In genomic region chr4:54071951-54072350, GRCm38 (mm10) we compare ENCODE assay signal across 19 mouse cellular contexts.
DNase-seq lines count a peak whose midpoint lies in the region; ATAC-seq and TF ChIP-seq lines count a peak whose summit lies in the region.
"Had no signal": no experiment of that assay in that cellular context is flagged by ENCODE, and none has a peak within 500 bp of the region (broad histone marks: within the 10 kb centered on the region; RNA-seq: fewer than 3 reads in every experiment).

No protein-coding gene starts in this region.

- no peak overlapping the region; the same call in 1 of the 2 replicates for H3K9ac ChIP-seq in forebrain, embryonic 11.5 days (ENCODE audit: low read length)
- no peak overlapping the region for H3K9ac ChIP-seq in forebrain, postnatal 0 days
- H3K9ac ChIP-seq in forebrain, embryonic 14.5 days (ENCODE audit: low read length) = no peak overlapping the region
- no peak overlapping the region for H3K9ac ChIP-seq in heart, adult 2 months (ENCODE audit: low read depth, low read length)
- H3K9ac ChIP-seq: heart, embryonic 13.5 days; liver, postnatal 0 days; neural tube, embryonic 15.5 days; stomach, embryonic 15.5 days had no signal

- no peaks in the 10 kb centered on the region for H3K79me2 ChIP-seq in heart, adult 2 months (replicated peaks; ENCODE audit: control insufficient read depth, insufficient read depth, low read length)

- TF ChIP-seq EP300 in heart, adult 2 months (IDR thresholded peaks at IDR 0.05; ENCODE audit: insufficient read depth, low read depth, low read length) = no peak

- peak; percentile 66 for ATAC-seq in forebrain, embryonic 11.5 days (replicated peaks; ENCODE audit: low FRiP score)
- ATAC-seq in forebrain, postnatal 0 days = no peak
- ATAC-seq in forebrain, embryonic 14.5 days = peak; percentile 35; the same call in 1 of the 2 replicates
- ATAC-seq: liver, postnatal 0 days had no signal

- TF ChIP-seq CTCF in forebrain, postnatal 0 days (IDR thresholded peaks at IDR 0.05; ENCODE audit: low read depth) = no peak
- no peak for TF ChIP-seq CTCF in heart, adult 2 months (IDR thresholded peaks at IDR 0.05)

- peak overlapping the region; percentile 1; the same call in 1 of the 2 replicates for H3K27ac ChIP-seq in forebrain, embryonic 11.5 days (ENCODE audit: low read depth, low read length)
- no peak overlapping the region for H3K27ac ChIP-seq in forebrain, postnatal 0 days (ENCODE audit: low read depth, low read length)
- peak overlapping the region; percentile 50; the same call in 1 of the 2 replicates for H3K27ac ChIP-seq in forebrain, embryonic 14.5 days (ENCODE audit: low read depth, low read length)
- H3K27ac ChIP-seq in heart, adult 2 months = no peak overlapping the region
- H3K27ac ChIP-seq: heart, embryonic 13.5 days; neural tube, embryonic 15.5 days; stomach, embryonic 15.5 days had no signal

- no peaks in the 10 kb centered on the region for H3K27me3 ChIP-seq in forebrain, embryonic 11.5 days (ENCODE audit: control insufficient read depth, insufficient read depth, low read length)
- H3K27me3 ChIP-seq in forebrain, postnatal 0 days (ENCODE audit: insufficient read depth, low read length) = no peaks in the 10 kb centered on the region
- no peaks in the 10 kb centered on the region for H3K27me3 ChIP-seq in forebrain, embryonic 14.5 days (replicated peaks; ENCODE audit: control insufficient read depth, insufficient read depth, low read length)
- H3K27me3 ChIP-seq in heart, adult 2 months (ENCODE audit: control insufficient read depth, insufficient read depth, low read length) = no peaks in the 10 kb centered on the region
- H3K27me3 ChIP-seq: heart, embryonic 13.5 days; neural tube, embryonic 15.5 days; stomach, embryonic 15.5 days had no signal

- no peaks in the 10 kb centered on the region for H3K36me3 ChIP-seq in forebrain, embryonic 11.5 days (ENCODE audit: control insufficient read depth, insufficient read depth, low read length)
- no peaks in the 10 kb centered on the region for H3K36me3 ChIP-seq in forebrain, postnatal 0 days (ENCODE audit: insufficient read depth)
- H3K36me3 ChIP-seq in forebrain, embryonic 14.5 days (ENCODE audit: control insufficient read depth, insufficient read depth, low read length) = no peaks in the 10 kb centered on the region
- no peaks in the 10 kb centered on the region for H3K36me3 ChIP-seq in heart, adult 2 months (ENCODE audit: control insufficient read depth, insufficient read depth, low read length)
- H3K36me3 ChIP-seq: heart, embryonic 13.5 days; neural tube, embryonic 15.5 days; stomach, embryonic 15.5 days had no signal

- 26% methylated on average over 4 of the region's 4 CpGs for WGBS in forebrain, embryonic 11.5 days
- WGBS in forebrain, postnatal 0 days = 32% methylated on average over 4 of the region's 4 CpGs
- 12% methylated on average over 4 of the region's 4 CpGs for WGBS in forebrain, embryonic 14.5 days
- 65% methylated on average over 4 of the region's 4 CpGs for WGBS in heart, adult 2 months

- peaks cover 5% of the 10 kb centered on the region for H3K4me1 ChIP-seq in forebrain, embryonic 11.5 days (replicated peaks; ENCODE audit: control insufficient read depth, insufficient read depth, low read length)
- peaks cover 10% of the 10 kb centered on the region for H3K4me1 ChIP-seq in forebrain, postnatal 0 days (ENCODE audit: insufficient read depth)
- peaks cover 16% of the 10 kb centered on the region; the same call in 1 of the 2 replicates for H3K4me1 ChIP-seq in forebrain, embryonic 14.5 days (ENCODE audit: control insufficient read depth, insufficient read depth, low read length)
- no peaks in the 10 kb centered on the region for H3K4me1 ChIP-seq in heart, adult 2 months (ENCODE audit: control insufficient read depth, insufficient read depth, low read length)
- H3K4me1 ChIP-seq: heart, embryonic 13.5 days; stomach, embryonic 15.5 days had no signal

- no peak overlapping the region for H3K4me2 ChIP-seq in forebrain, embryonic 11.5 days (ENCODE audit: low read depth, low read length, severe bottlenecking)
- H3K4me2 ChIP-seq in forebrain, postnatal 0 days (ENCODE audit: low read depth) = no peak overlapping the region
- no peak overlapping the region for H3K4me2 ChIP-seq in forebrain, embryonic 14.5 days (ENCODE audit: low read length)
- H3K4me2 ChIP-seq: heart, embryonic 13.5 days; neural tube, embryonic 15.5 days; stomach, embryonic 15.5 days had no signal

- intact Hi-C loops in heart, adult 2 months (cut with DNase I) = no loop called here

- no peak for DNase-seq in forebrain, embryonic 11.5 days (ENCODE audit: low spot score)
- DNase-seq in forebrain, postnatal 0 days = no peak
- peak; percentile 77 for DNase-seq in ES-CJ7 (ENCODE audit: low read depth, low spot score)
- peak; percentile 62 for DNase-seq in adrenal gland, postnatal 14 days
- DNase-seq in forebrain, embryonic 14.5 days (ENCODE audit: low spot score) = peak; percentile 57
- no peak for DNase-seq in right cerebral cortex, adult 18-20 months
- no peak for DNase-seq in urinary bladder, postnatal 36 days (ENCODE audit: low spot score in 2 of 2)
- DNase-seq in heart, adult 2 months = no peak
- DNase-seq: cerebellum, adult 18-20 months; heart, postnatal 4 days; kidney, adult 11 months; kidney, postnatal 10 days; liver, postnatal 0 days; lung, postnatal 4 days; retina, postnatal 1 day; thymus, postnatal 25 days had no signal

- no peak overlapping the region for H3K4me3 ChIP-seq in forebrain, embryonic 11.5 days (ENCODE audit: low read depth, low read length)
- H3K4me3 ChIP-seq in forebrain, postnatal 0 days (ENCODE audit: low read depth, low read length) = no peak overlapping the region
- H3K4me3 ChIP-seq in forebrain, embryonic 14.5 days (ENCODE audit: low read depth, low read length) = no peak overlapping the region
- no peak overlapping the region for H3K4me3 ChIP-seq in heart, adult 2 months
- H3K4me3 ChIP-seq: heart, embryonic 13.5 days; neural tube, embryonic 15.5 days; stomach, embryonic 15.5 days had no signal

- no peak for TF ChIP-seq POLR2A in heart, adult 2 months (IDR thresholded peaks at IDR 0.05; ENCODE audit: insufficient read depth, low read depth, low read length)

- H3K9me3 ChIP-seq in forebrain, embryonic 11.5 days (ENCODE audit: control insufficient read depth, low read length) = no peaks in the 10 kb centered on the region; the same call in 1 of the 2 replicates
- H3K9me3 ChIP-seq in forebrain, postnatal 0 days (ENCODE audit: low read length) = no peaks in the 10 kb centered on the region
- H3K9me3 ChIP-seq in forebrain, embryonic 14.5 days (replicated peaks; ENCODE audit: control insufficient read depth, low read length) = peaks cover 9% of the 10 kb centered on the region
- H3K9me3 ChIP-seq: stomach, embryonic 15.5 days had no signal

Comparison
In these comparisons a context has a peak if more than half of its experiments do, and no peak if none do; other contexts are left out.
1. DNase-seq: peak in ES-CJ7 (single experiment), adrenal gland, postnatal 14 days (single experiment) and forebrain, embryonic 14.5 days (single experiment); none in forebrain, embryonic 11.5 days (single experiment), forebrain, postnatal 0 days (single experiment), right cerebral cortex, adult 18-20 months (single experiment), urinary bladder, postnatal 36 days (0 of 2) and heart, adult 2 months (0 of 2).
2. H3K27ac ChIP-seq: peak in forebrain, embryonic 11.5 days (single experiment) and forebrain, embryonic 14.5 days (single experiment); none in forebrain, postnatal 0 days (single experiment) and heart, adult 2 months (single experiment).